Mouse (Mus musculus) liver, adult 2 months (tissue): Measurements from ENCODE around the gene Ptprd. TPM values are rescaled to one million over a fixed set of nuclear protein-coding genes. Genes with fewer than 3 reads are reported as not detected.

Experiments used
- DNase-seq: peaks from one replicate; pipeline ENCODE4 v3.0.0-alpha.2; 2011; ENCODE audit warnings: low read depth, low spot score; ENCODE audit errors: extremely low read depth
- H3K27ac ChIP-seq: fragments of 200-500 bp; replicated peaks from 2 replicates; pipeline ENCODE4 v1.5.1; 2012; ENCODE audit warnings: low read depth, mild to moderate bottlenecking, control low read depth, inconsistent platforms, low read length; ENCODE audit not compliant: insufficient read depth
- H3K27me3 ChIP-seq: fragments of 200-500 bp; 2 replicates; pipeline ENCODE4 v1.6.1; 2012; ENCODE audit warnings: mild to moderate bottlenecking, moderate library complexity, low read length, inconsistent platforms; ENCODE audit not compliant: control insufficient read depth, insufficient read depth
- H3K36me3 ChIP-seq: fragments of 200-500 bp; 2 replicates; pipeline ENCODE4 v1.6.1; 2012; ENCODE audit warnings: low read length, inconsistent platforms; ENCODE audit not compliant: control insufficient read depth, insufficient read depth
- H3K4me1 ChIP-seq: fragments of 200-500 bp; 2 replicates; pipeline ENCODE4 v1.6.1; 2011; ENCODE audit warnings: low read length; ENCODE audit not compliant: control insufficient read depth, insufficient read depth
- H3K4me3 ChIP-seq: fragments of 200-500 bp; 2 replicates; pipeline ENCODE4 v1.5.1; 2011; ENCODE audit warnings: low read depth, mild to moderate bottlenecking, control low read depth, low read length, moderate library complexity; ENCODE audit not compliant: insufficient read depth
- H3K79me2 ChIP-seq: fragments of 200-500 bp; 2 replicates; pipeline ENCODE4 v1.6.1; 2012; ENCODE audit warnings: inconsistent platforms, mild to moderate bottlenecking, low read length, moderate library complexity; ENCODE audit not compliant: control insufficient read depth, insufficient read depth
- H3K9ac ChIP-seq: fragments of 200-500 bp; 2 replicates; pipeline ENCODE4 v1.6.1; 2012; ENCODE audit warnings: low read depth, mild to moderate bottlenecking, control low read depth, inconsistent platforms, low read length
- CTCF ChIP-seq: fragments of 200-500 bp; IDR thresholded peaks from 2 replicates; pipeline ENCODE4 v1.5.1; 2011; ENCODE audit warnings: low read depth, low read length, control low read depth
- POLR2A ChIP-seq: fragments of 200-500 bp; IDR thresholded peaks from 2 replicates; pipeline ENCODE4 v1.6.1; 2011; ENCODE audit warnings: low read length, control low read depth; ENCODE audit not compliant: insufficient read depth; ENCODE audit errors: extremely low read depth
- WGBS: fragments of 180-500 bp; shearing (Covaris S2); methylation state at CpG from one replicate; pipeline ENCODE4 v1.1.7; 2018; 5-methylcytosine and 5-hydroxymethylcytosine counted together
- polyA plus RNA-seq: library from polyadenylated mRNA; depleted of rRNA; stranded (reverse); fragments of >200 nt; gene quantifications from 2 replicates; pipeline ENCODE4 v1.2.3, GENCODE M21; 2012
- total RNA-seq: library from RNA; depleted of rRNA; stranded (reverse); fragments of >200 nt; gene quantifications from 2 replicates; pipeline ENCODE4 v1.2.3, GENCODE M21; 2014

Gene Ptprd
- total and polyA plus RNA-seq, 2 experiments, result 15.4 to 127 TPM

- no peak overlapping the region for H3K27ac ChIP-seq
- peak; percentile 45 for DNase-seq
- no peaks in the 10 kb centered on the region for H3K36me3 ChIP-seq
- H3K9ac ChIP-seq, result no peak overlapping the region
- H3K79me2 ChIP-seq, result peaks cover 6% of the 10 kb centered on the region; the same call in 1 of the 2 replicates
- H3K27me3 ChIP-seq, result no peaks in the 10 kb centered on the region
- H3K4me3 ChIP-seq, result no peak overlapping the region
- peaks cover 4% of the 10 kb centered on the region; the same call in 1 of the 2 replicates for H3K4me1 ChIP-seq
- TF ChIP-seq POLR2A (no peak), CTCF (0 out of 2 replicates have a peak, but pooled peaks have one; percentile 9)
Measured at GRCm38 (mm10) chr4:76447396-76447795, 1764.4 kb downstream of the Ptprd start.

- no peak for DNase-seq
- TF ChIP-seq POLR2A, result no peak
- Histone ChIP-seq H3K36me3 (no peaks in the 10 kb centered on the region), H3K4me3 (no peak overlapping the region), H3K9ac (no peak overlapping the region), H3K27me3 (no peaks in the 10 kb centered on the region), H3K4me1 (peaks cover 5% of the 10 kb centered on the region; the same call in 1 of the 2 replicates), H3K79me2 (peaks cover 7% of the 10 kb centered on the region; the same call in 1 of the 2 replicates), H3K27ac (no peak overlapping the region)
- WGBS, result 93% methylated on average over 4 of the region's 4 CpGs
Measured at GRCm38 (mm10) chr4:76444778-76445177, 1767.0 kb downstream of the Ptprd start.

DNA sequence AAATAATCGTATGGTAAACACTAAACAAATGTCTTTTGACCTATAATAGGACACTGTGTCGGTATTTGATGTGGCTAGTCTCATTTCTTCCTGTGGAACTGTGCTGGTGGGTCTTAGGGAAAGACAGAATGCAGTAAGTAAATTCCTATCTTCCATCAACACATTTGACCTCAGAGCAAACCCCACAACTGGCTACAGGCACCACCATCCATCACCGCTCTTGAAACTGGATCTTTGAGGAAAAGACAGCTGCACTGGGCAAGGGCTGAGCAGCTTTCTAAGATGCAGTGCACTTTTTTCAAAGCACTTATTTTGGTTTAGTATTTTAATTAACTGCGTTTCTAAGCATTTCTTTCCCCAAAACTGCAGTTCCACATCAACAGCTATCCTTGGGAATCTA is 1768.2 kb downstream of the Ptprd start:
- peaks cover 13% of the 10 kb centered on the region; the same call in 1 of the 2 replicates for H3K79me2 ChIP-seq
- no peak overlapping the region for H3K27ac ChIP-seq
- peaks cover 4% of the 10 kb centered on the region; the same call in 1 of the 2 replicates for H3K4me1 ChIP-seq
- H3K27me3 ChIP-seq, result no peaks in the 10 kb centered on the region
- 92% methylated on average over 4 of the region's 4 CpGs for WGBS
- H3K4me3 ChIP-seq, result no peak overlapping the region
- no peak for DNase-seq
- no peak for TF ChIP-seq POLR2A
- TF ChIP-seq CTCF, result no peak
- H3K36me3 ChIP-seq, result no peaks in the 10 kb centered on the region
- H3K9ac ChIP-seq, result no peak overlapping the region

DNA sequence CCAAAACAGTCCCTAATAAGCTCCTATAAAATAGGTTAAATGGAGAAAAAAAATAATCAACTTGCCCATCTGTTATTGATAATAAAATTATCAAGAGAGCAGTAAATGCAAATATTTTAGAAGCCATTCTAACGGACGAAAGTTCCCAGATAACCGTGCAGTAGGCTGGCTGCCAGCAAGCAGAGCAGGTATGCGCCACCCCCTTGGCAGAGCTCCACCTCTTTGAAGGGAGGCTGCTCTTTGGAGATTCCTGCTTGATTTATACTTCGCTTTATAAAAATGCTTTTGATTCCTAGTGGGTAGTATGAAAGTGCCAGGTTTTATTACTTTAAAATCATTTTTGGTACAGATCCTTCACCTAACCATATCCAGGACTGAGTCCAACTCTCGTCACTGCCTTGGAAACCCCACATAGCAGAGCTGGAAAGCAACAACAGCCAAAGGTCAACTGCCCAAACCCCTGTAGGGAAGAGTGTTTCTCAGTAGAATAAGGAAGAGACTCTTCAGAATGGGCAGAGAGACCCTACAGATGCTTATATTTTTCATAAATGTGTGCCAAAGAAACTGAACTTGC is 1770.9 kb downstream of the Ptprd start:
- H3K36me3 ChIP-seq, result no peaks in the 10 kb centered on the region
- H3K27me3 ChIP-seq, result no peaks in the 10 kb centered on the region
- H3K79me2 ChIP-seq, result peaks cover 14% of the 10 kb centered on the region; the same call in 1 of the 2 replicates
- peak overlapping the region; percentile 39 for H3K27ac ChIP-seq
- H3K4me1 ChIP-seq, result peaks cover 3% of the 10 kb centered on the region; the same call in 1 of the 2 replicates
- H3K9ac ChIP-seq, result no peak overlapping the region
- no peak for TF ChIP-seq CTCF
- no peak for TF ChIP-seq POLR2A
- 25% methylated on average over 6 of the region's 6 CpGs for WGBS
- peak overlapping the region; percentile 27 for H3K4me3 ChIP-seq
- DNase-seq, result peak; percentile 78

GRCm38 (mm10) chr4:76438496-76439079 is 1773.2 kb downstream of the Ptprd start:
- no peak for DNase-seq
- 90% methylated on average over 6 of the region's 6 CpGs for WGBS
- H3K27ac ChIP-seq, result no peak overlapping the region
- H3K79me2 ChIP-seq, result peaks cover 16% of the 10 kb centered on the region; the same call in 1 of the 2 replicates
- H3K36me3 ChIP-seq, result no peaks in the 10 kb centered on the region
- TF ChIP-seq CTCF, result no peak
- TF ChIP-seq POLR2A, result no peak
- no peaks in the 10 kb centered on the region for H3K27me3 ChIP-seq
- H3K4me3 ChIP-seq, result no peak overlapping the region
- H3K4me1 ChIP-seq, result peaks cover 3% of the 10 kb centered on the region; the same call in 1 of the 2 replicates
- no peak overlapping the region for H3K9ac ChIP-seq

DNA sequence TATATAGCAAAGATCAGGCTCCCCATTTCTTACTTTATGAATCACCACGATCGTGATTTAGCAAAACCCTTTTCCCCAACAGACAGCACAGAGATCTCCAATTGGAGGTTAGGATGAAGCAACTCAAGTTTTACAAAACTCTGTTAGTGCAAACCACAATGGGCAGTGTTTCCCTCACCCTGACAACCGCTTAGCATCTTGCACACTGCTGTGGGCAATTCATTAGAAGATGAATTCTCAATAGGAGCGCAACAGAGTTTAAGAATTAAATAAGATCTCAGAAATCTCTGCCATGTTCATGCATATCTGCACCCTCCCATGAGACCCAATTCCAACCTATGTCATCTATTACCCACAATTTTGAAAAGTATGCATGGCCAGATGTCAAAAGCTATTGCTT is 1773.7 kb downstream of the Ptprd start:
- Histone ChIP-seq H3K27me3 (no peaks in the 10 kb centered on the region), H3K4me1 (peaks cover 3% of the 10 kb centered on the region; the same call in 1 of the 2 replicates), H3K27ac (no peak overlapping the region), H3K36me3 (no peaks in the 10 kb centered on the region), H3K4me3 (no peak overlapping the region), H3K9ac (no peak overlapping the region), H3K79me2 (peaks cover 15% of the 10 kb centered on the region; the same call in 1 of the 2 replicates)
- WGBS, result 90% methylated on average over 4 of the region's 4 CpGs
- no peak for DNase-seq
- no peak for TF ChIP-seq CTCF
- TF ChIP-seq POLR2A, result no peak
